Mouse (Mus musculus) hindbrain, embryonic 13.5 days (tissue): ENCODE results near the gene Cyb561a3. TPM values are rescaled to one million over a fixed set of nuclear protein-coding genes. Genes with fewer than 3 reads are reported as not detected.
"Not testable (repeated sequence)": the region's sequence is repeated elsewhere in the genome, so short reads cannot be mapped to it uniquely, and the experiment has no call there.

Experiments used
- ATAC-seq: fragments of 200-750 bp; cut with Nextera tagmentation; 2 replicates; pipeline ENCODE4 v1.8.0; 2017; ENCODE audit warnings: moderate TSS enrichment; ENCODE audit not compliant: low FRiP score
- H3K27ac ChIP-seq: fragments of 300-500 bp; sonication (generic); 2 replicates; pipeline ENCODE4 v1.5.1; 2015; ENCODE audit warnings: inconsistent platforms, mild to moderate bottlenecking, moderate library complexity
- H3K27me3 ChIP-seq: fragments of 300-500 bp; sonication (generic); 2 replicates; pipeline ENCODE4 v1.6.1; 2015; ENCODE audit warnings: mild to moderate bottlenecking, inconsistent platforms
- H3K36me3 ChIP-seq: fragments of 300-500 bp; sonication (generic); 2 replicates; pipeline ENCODE4 v1.6.1; 2015; ENCODE audit warnings: mild to moderate bottlenecking, inconsistent platforms
- H3K4me1 ChIP-seq: fragments of 300-500 bp; sonication (generic); replicated peaks from 2 replicates; pipeline ENCODE4 v1.6.1; 2015; ENCODE audit warnings: inconsistent platforms
- H3K4me2 ChIP-seq: fragments of 300-500 bp; sonication (generic); 2 replicates; pipeline ENCODE4 v1.6.1; 2015; ENCODE audit warnings: inconsistent platforms, mild to moderate bottlenecking, moderate library complexity
- H3K4me3 ChIP-seq: fragments of 300-500 bp; sonication (generic); 2 replicates; pipeline ENCODE4 v1.5.1; 2015; ENCODE audit warnings: mild to moderate bottlenecking, inconsistent platforms
- H3K9ac ChIP-seq: fragments of 300-500 bp; sonication (generic); 2 replicates; pipeline ENCODE4 v1.6.1; 2015; ENCODE audit warnings: mild to moderate bottlenecking, inconsistent platforms
- H3K9me3 ChIP-seq: fragments of 300-500 bp; sonication (generic); 2 replicates; pipeline ENCODE4 v1.6.1; 2016; ENCODE audit warnings: inconsistent platforms
- WGBS: fragments of 180-500 bp; shearing (Covaris S2); methylation state at CpG from one replicate; pipeline ENCODE4 v1.1.7; 2015; 5-methylcytosine and 5-hydroxymethylcytosine counted together
- polyA plus RNA-seq: library from polyadenylated mRNA; unstranded; fragments of >200 nt; fragmentation: Nextera tagmentation; extraction: Ambion mirVana; gene quantifications from 2 replicates; pipeline ENCODE4 v1.2.1, GENCODE M21; 2015

The Cyb561a3 gene
- 16.2 and 17.2 TPM in 2 replicates for polyA plus RNA-seq

DNA sequence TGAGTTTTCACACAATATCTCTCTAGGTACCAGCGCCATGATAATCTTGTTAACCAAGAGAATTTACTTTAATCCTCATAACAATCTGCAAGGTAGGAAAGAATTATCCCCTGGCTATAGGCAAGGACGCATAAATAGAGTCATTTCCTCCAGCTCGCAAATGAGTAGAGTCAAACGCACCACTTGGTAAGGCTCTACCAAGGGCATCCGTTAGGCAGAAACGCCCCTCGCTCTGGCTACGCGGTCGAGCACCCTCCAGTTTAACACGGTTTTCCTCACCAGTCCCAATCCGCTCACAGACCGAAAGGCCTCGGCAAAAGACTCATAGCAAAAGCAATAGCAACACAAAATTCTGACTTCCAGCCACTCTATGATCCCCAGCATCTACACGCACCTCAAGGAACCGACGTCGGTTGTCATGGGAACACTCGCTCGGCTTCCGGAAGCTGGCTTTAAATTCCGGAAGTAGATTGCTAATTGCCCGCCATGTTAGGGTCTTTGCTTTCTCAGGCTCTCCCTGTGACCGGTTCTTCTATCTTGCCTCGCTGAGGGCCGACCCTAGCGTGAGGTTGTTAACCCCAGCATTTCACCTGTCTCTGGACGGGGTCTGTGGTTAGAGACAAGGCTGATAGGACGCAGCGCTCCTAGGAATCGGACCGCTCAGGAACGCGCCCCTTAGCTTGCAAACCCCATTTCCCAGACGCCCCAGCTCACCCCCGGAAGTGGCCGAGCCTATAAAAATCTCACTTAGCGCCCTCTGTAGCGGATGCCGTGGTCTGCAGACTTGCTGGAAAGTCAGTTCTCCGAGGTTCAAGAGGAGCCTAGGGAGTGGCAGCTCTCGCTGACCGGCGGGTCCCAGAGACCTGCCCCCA, at the start of gene Cyb561a3, which contains the start of gene Tmem138:
Gene Cyb561a3 (plus strand): TSS at position 483 of the 872 bp plus-strand sequence.
Gene Tmem138 (minus strand): TSS at position 673 of the 872 bp plus-strand sequence.
- peak within 1 kb of the TSS; percentile 79 for H3K9ac ChIP-seq
- peaks cover 27% of the 10 kb centered on the region for H3K36me3 ChIP-seq
- peak within 1 kb of the TSS; percentile 96 for H3K27ac ChIP-seq
- H3K4me1 ChIP-seq: peaks cover 22% of the 10 kb centered on the region
- WGBS: under 1% methylated on average over 44 of the region's 44 CpGs
- peak; percentile 98 for ATAC-seq
- H3K9me3 ChIP-seq: no peaks in the 10 kb centered on the region
- no peaks in the 10 kb centered on the region for H3K27me3 ChIP-seq
- peak within 1 kb of the TSS; percentile 70 for H3K4me3 ChIP-seq
- peak within 1 kb of the TSS; percentile 65 for H3K4me2 ChIP-seq

DNA sequence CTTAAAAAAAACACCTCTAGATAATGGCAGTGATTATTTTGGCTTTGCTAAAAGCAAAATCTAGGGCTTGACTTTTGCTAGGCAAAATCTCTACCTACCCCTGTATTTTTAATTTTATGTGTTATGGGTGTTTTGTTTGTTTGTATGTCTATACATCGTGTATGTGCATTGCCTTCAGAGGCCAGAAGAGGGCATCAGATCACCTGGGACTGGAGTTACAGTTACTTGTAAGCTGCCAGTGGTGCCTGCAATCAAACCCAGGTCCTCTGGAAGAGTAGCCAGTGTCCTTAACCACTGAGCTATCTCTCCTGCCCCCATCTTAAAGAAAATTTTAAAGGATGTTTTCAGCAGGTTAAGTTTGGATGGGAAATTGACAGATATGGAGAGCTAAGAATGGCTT, 46.9 kb upstream of the Cyb561a3 start:
- Histone ChIP-seq H3K9me3 (no peaks in the 10 kb centered on the region), H3K4me2 (no peak overlapping the region), H3K27ac (no peak overlapping the region), H3K4me3 (no peak overlapping the region), H3K9ac (no peak overlapping the region), H3K36me3 (peaks cover 51% of the 10 kb centered on the region), H3K27me3 (no peaks in the 10 kb centered on the region), H3K4me1 (peaks cover 21% of the 10 kb centered on the region)
- no peak for ATAC-seq
- WGBS: 87% methylated on average over 1 of the region's 1 CpGs

DNA sequence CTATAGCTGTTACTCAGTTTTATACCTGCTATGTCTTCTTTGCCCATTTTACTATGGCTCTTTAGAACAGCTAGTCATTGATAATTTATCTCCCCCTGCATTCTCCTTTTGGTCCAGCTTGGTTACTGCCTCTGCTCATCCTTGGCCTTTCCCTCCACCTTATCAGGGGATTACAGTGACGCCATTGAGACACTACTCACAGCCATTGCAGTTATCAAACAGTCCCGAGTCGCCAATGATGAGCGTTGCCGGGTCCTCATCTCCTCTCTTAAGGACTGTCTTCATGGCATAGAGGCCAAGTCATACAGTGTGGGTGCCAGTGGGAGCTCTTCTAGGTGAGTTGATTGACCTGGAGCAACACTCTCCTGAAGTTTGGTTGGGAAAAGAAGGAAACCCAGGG, 37.5 kb upstream of the Cyb561a3 start:
- 99% methylated on average over 5 of the region's 5 CpGs for WGBS
- H3K4me2 ChIP-seq: no peak overlapping the region
- no peak for ATAC-seq
- H3K27ac ChIP-seq: no peak overlapping the region
- no peaks in the 10 kb centered on the region for H3K4me1 ChIP-seq
- no peaks in the 10 kb centered on the region for H3K9me3 ChIP-seq
- H3K9ac ChIP-seq: no peak overlapping the region
- no peak overlapping the region for H3K4me3 ChIP-seq
- H3K36me3 ChIP-seq: peaks cover 89% of the 10 kb centered on the region
- H3K27me3 ChIP-seq: no peaks in the 10 kb centered on the region

DNA sequence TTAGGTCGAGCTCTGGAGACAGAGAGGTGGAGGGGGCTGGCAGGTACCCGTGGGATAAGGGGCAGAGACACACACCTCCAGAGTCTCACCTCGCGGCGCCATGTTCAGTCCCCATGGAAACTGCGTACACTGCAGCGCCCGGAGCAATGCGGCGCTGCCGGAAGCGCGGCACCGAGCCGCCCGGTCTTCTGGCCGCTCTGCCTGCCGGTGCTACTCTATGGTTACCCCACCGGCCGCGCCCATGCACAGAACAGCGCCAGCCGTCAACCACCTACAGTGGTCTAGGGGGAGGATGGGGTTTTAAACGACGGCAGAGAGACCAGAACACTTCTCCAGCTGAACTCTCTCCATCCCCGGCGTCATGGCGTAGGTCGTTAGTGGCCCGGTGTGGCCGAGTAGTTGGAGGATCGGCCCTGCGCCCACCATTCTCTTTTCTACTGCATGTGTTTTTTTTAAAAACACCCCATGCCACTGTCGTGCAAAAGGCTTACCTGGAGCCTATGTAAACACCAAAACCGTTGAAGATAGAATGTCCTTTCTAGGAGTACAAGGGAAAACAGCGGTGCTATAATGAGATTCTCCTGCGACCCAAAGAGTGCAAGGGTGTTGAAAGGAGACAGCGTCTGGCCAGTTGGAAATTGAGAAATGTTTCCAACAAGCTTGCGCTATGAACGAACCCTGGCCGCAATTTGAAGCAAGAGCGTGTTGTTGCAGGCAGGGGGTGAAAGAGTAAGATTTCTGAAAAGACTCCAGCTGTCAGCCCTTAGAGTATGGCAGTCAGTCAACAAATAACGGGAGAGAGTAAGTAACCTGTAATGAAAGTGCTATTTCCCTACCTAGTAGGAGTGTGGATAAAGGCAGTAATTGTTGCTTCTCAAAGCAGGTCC, 21.1 kb upstream of the Cyb561a3 start, which contains the start of gene Tmem216:
Gene Tmem216 (minus strand): TSS at position 615 of the 887 bp plus-strand sequence.
- H3K4me2 ChIP-seq: peak within 1 kb of the TSS; percentile 85

DNA sequence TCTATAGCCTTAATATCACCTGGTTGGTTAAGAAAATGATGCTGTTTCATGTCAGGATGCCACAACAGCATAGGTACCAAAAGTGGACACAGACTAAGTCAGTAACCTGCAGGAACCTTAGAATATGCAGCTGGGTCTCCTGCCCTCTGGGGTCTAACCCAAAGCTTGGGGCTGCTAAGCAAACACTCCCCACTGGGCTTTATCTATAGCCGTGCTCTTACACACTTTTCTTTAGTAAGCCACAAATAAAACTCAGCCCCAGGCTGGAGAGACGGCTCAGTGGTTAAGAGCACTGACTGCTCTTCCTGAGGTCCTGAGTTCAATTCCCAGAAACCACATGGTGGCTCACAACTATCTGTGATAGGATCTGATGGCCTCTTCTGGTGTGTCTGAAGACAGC, 20.0 kb upstream of the Cyb561a3 start:
- whole genome bisulfite sequencing: 79% methylated on average over 2 of the region's 2 CpGs
- no peak overlapping the region for H3K9ac ChIP-seq

More for the DNA sequence above, 21.1 kb upstream of the Cyb561a3 start, which contains the start of gene Tmem216:
- Histone ChIP-seq H3K27ac (peak within 1 kb of the TSS; percentile 89), H3K4me3 (peak within 1 kb of the TSS; percentile 63), H3K27me3 (no peaks in the 10 kb centered on the region), H3K9ac (peak within 1 kb of the TSS; percentile 84), H3K4me1 (peaks cover 24% of the 10 kb centered on the region), H3K36me3 (peaks cover 28% of the 10 kb centered on the region), H3K9me3 (no peaks in the 10 kb centered on the region)
- ATAC-seq: peak; percentile 98
- WGBS: 1% methylated on average over 43 of the region's 43 CpGs

DNA sequence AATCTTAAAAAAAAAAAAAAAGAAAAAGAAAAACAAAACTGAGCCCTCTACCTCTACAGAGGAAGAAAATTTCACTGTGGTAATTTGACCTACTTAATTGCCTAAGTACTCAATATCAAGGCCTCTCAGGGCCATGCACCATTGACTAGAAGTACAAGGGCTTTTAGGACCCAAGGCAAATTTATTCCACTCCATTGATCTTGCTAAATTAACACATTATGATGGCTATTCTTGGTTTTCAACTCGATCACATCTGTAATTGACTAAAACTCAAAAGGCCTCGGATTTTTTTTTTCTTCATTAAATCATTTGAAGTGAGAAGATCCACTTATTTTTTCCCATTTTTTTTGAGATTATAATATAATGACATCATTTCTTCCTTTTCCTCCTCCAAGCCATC, 19.5 kb upstream of the Cyb561a3 start:
- no peak overlapping the region for H3K27ac ChIP-seq
- ATAC-seq: no peak
- H3K4me1 ChIP-seq: peaks cover 24% of the 10 kb centered on the region
- peaks cover 13% of the 10 kb centered on the region for H3K36me3 ChIP-seq
- H3K27me3 ChIP-seq: no peaks in the 10 kb centered on the region
- no peak overlapping the region for H3K9ac ChIP-seq
- WGBS: 71% methylated on average over 2 of the region's 2 CpGs
- H3K4me2 ChIP-seq: no peak overlapping the region
- H3K4me3 ChIP-seq: no peak overlapping the region
- H3K9me3 ChIP-seq: no peaks in the 10 kb centered on the region

More for the DNA sequence above, 20.0 kb upstream of the Cyb561a3 start:
- H3K36me3 ChIP-seq: peaks cover 18% of the 10 kb centered on the region
- H3K27me3 ChIP-seq: no peaks in the 10 kb centered on the region
- 0 out of 2 replicates have a peak overlapping the region, but pooled peaks have one; percentile 89 for H3K27ac ChIP-seq
- no peaks in the 10 kb centered on the region for H3K9me3 ChIP-seq
- ATAC-seq: no peak
- H3K4me1 ChIP-seq: peaks cover 24% of the 10 kb centered on the region
- H3K4me2 ChIP-seq: no peak overlapping the region
- no peak overlapping the region for H3K4me3 ChIP-seq

DNA sequence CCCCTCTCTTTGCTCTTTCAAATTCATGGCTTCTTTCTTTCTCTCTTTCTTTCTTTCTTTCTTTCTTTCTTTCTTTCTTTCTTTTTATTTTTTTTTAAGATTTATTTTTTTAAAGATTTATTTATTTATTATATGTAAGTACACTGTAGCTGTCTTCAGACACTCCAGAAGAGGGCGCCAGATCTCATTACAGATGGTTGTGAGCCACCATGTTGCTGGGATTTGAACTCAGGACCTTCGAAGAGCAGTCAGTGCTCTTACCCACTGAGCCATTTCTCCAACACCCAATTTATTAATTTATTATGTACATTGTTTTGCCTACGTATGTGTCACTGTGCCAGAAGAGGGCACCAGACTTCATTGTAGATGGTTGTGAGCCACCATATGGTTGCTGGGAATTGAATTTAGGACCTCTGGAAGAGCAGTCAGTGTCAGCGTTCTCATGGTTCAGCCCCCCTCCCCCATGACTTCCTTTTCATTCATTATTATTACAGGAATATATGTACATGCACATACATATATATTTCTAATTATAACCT, 19.1 kb upstream of the Cyb561a3 start:
- not testable (repeated sequence) for H3K27ac ChIP-seq, H3K27me3 ChIP-seq, H3K36me3 ChIP-seq, H3K4me3 ChIP-seq, H3K9me3 ChIP-seq, H3K9ac ChIP-seq, H3K4me2 ChIP-seq, ATAC-seq
- peaks cover 24% of the 10 kb centered on the region for H3K4me1 ChIP-seq
- 67% methylated on average over 4 of the region's 4 CpGs for WGBS

DNA sequence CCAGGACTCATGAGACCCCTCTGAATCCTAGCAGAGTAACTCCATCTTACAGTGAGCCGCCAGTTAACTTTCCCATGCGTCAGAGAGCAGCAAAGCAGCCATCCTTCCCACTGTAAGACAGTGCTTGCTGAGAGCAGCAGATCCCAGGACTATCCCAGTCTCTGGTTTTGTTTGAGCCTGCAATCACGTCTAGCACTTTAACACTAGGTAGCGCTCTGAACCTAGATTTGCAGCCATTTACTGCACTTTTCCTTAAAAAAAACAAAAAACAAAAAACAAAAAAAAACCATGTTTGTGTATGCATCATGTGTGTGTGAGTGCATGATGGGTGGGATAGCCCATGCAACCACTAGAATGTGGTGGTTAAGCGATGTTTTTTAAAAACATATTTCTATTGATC, 16.9 kb upstream of the Cyb561a3 start:
- H3K36me3 ChIP-seq: no peaks in the 10 kb centered on the region
- H3K4me3 ChIP-seq: no peak overlapping the region
- ATAC-seq: no peak
- H3K27me3 ChIP-seq: 0 out of 2 replicates have a peak, but pooled peaks cover 4% of the 10 kb centered on the region
- WGBS: 38% methylated on average over 5 of the region's 5 CpGs
- H3K9ac ChIP-seq: no peak overlapping the region
- peaks cover 13% of the 10 kb centered on the region for H3K4me1 ChIP-seq
- no peak overlapping the region for H3K27ac ChIP-seq
- no peaks in the 10 kb centered on the region for H3K9me3 ChIP-seq
- no peak overlapping the region for H3K4me2 ChIP-seq

DNA sequence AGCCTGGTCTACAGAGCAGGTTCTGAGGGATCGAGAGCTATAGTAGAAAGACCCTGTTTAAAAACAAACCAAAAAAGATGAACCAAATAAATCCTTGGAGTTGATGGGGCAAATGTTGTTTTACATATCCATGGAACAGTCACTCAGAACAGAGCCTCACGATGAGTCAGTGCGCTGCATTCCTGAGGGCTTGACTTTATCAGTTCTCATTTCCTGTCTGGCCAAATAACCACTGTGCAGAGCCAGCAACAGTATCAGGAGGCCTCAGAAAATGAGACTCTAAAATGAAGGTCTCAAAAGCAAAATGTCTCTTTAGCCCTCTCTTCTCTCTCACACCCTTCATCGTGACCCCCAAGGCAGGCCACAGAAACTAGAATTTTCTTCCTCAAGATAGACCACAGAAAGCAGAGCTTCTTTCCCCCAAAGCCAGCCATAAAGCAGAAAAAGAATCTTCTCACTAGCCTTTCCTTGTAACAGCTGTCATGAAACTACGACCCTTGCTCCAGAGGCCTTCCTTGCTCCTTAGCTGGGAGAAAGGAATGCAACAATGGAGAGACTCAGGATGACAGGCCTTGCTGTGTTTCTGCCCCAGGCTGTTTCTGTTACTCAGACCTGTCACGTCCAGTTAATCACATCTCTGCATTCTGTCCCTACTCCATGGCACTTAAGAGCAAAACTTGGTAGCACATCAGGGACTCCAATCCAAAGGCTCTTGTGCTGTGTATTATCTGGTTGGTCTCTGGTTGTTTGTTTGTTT, 15.2 kb upstream of the Cyb561a3 start:
- H3K9me3 ChIP-seq: no peaks in the 10 kb centered on the region
- H3K27me3 ChIP-seq: 0 out of 2 replicates have a peak, but pooled peaks cover 5% of the 10 kb centered on the region
- no peak overlapping the region for H3K9ac ChIP-seq
- H3K4me1 ChIP-seq: peaks cover 4% of the 10 kb centered on the region
- no peak overlapping the region for H3K4me3 ChIP-seq
- no peak for ATAC-seq
- 69% methylated on average over 6 of the region's 6 CpGs for WGBS
- H3K36me3 ChIP-seq: no peaks in the 10 kb centered on the region
- H3K27ac ChIP-seq: no peak overlapping the region
- H3K4me2 ChIP-seq: no peak overlapping the region

DNA sequence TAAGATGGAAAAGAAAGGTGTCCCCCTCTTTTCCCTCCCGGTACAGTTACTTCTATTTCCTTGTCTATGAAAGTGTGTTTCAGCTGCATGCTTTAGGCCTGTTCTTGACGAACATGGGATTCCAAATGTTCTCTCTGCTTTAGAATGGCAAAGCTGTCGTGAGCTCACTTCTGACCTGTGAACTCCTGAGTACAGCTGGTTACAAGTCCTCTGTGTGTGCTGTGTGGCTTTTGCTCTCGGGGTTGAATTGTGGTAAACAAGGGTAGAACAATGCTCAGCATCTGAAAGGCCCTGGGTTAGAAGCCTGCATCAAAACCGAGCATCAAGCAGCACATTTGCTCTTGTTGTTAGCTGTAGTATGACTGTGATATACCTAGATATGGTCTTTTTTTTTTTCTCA, 14.6 kb upstream of the Cyb561a3 start:
- Histone ChIP-seq H3K27me3 (0 out of 2 replicates have a peak, but pooled peaks cover 5% of the 10 kb centered on the region), H3K9ac (no peak overlapping the region), H3K9me3 (no peaks in the 10 kb centered on the region), H3K27ac (no peak overlapping the region), H3K36me3 (0 out of 2 replicates have a peak, but pooled peaks cover under 1% of the 10 kb centered on the region), H3K4me3 (no peak overlapping the region), H3K4me1 (no peaks in the 10 kb centered on the region), H3K4me2 (no peak overlapping the region)
- WGBS: 59% methylated on average over 5 of the region's 5 CpGs
- no peak for ATAC-seq

DNA sequence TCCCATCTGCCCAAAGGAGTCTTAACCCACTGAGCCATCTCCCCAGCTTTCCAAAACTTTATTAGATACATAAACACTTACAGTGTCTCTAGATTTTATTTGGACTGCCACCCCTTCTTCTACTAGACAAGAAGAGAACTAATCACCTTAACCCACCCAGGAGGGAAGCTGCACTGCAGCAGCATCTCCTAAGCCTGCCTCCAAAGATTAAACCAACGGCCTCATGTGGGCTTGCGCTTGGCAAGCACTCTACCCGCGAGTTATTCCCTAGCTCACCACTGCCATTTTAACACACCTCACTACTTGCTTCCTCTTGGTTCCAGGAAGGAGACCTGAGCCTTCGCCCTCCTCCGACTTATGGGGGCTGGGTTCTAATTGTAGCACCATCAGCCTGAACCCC, 12.7 kb upstream of the Cyb561a3 start:
- Histone ChIP-seq H3K27ac (no peak overlapping the region), H3K4me2 (no peak overlapping the region), H3K4me3 (no peak overlapping the region), H3K9ac (no peak overlapping the region), H3K27me3 (0 out of 2 replicates have a peak, but pooled peaks cover 5% of the 10 kb centered on the region), H3K36me3 (peaks cover 12% of the 10 kb centered on the region), H3K4me1 (no peaks in the 10 kb centered on the region), H3K9me3 (no peaks in the 10 kb centered on the region)
- WGBS: 84% methylated on average over 6 of the region's 6 CpGs
- ATAC-seq: no peak
